Mouse (Mus musculus): ENCODE results near the gene Myo16. TPM values are rescaled to one million over a fixed set of nuclear protein-coding genes. Genes with fewer than 3 reads are reported as not detected.

Myo16 gene
- total RNA-seq, 4 experiments from 2014 or later = 18.7 to 22.9 (median 20.2) TPM

GRCm38 (mm10) chr8:10526616-10527015 lies 372.9 kb downstream of the Myo16 start:
- peak; percentile 51 to 63 for DNase-seq (ENCODE audit: low spot score in 2 of 2)

- peak; percentile 46 to 61 for DNase-seq (ENCODE audit: low spot score in 2 of 2)
These were observed 381.0 kb downstream of the Myo16 start for GRCm38 (mm10) chr8:10534619-10535286.

GRCm38 (mm10) chr8:10538319-10538718 lies 384.6 kb downstream of the Myo16 start:
- no peak for DNase-seq (ENCODE audit: low spot score in 2 of 2)

- DNase-seq (ENCODE audit: low spot score in 2 of 2) = no peak
These were observed 386.0 kb downstream of the Myo16 start for GRCm38 (mm10) chr8:10539665-10540064.

GRCm38 (mm10) chr8:10545890-10546289 lies 392.2 kb downstream of the Myo16 start:
- no peak for DNase-seq (ENCODE audit: low spot score in 2 of 2)

- no peak for DNase-seq (ENCODE audit: low spot score in 2 of 2)
These were observed 392.8 kb downstream of the Myo16 start for GRCm38 (mm10) chr8:10546519-10546918.

- DNase-seq (ENCODE audit: low spot score in 2 of 2) = no peak
These were observed 394.4 kb downstream of the Myo16 start for GRCm38 (mm10) chr8:10548003-10548584.

GRCm38 (mm10) chr8:10549434-10549833 lies 395.7 kb downstream of the Myo16 start:
- no peak for DNase-seq (ENCODE audit: low spot score in 2 of 2)

- no peak for DNase-seq (ENCODE audit: low spot score in 2 of 2)
These were observed 404.2 kb downstream of the Myo16 start for GRCm38 (mm10) chr8:10557961-10558360.

- DNase-seq (ENCODE audit: low spot score in 2 of 2) = no peak
These were observed 405.8 kb downstream of the Myo16 start for GRCm38 (mm10) chr8:10559479-10559878.

- DNase-seq (ENCODE audit: low spot score in 2 of 2) = no peak
These were observed 407.9 kb downstream of the Myo16 start for GRCm38 (mm10) chr8:10561616-10562015.

- no peak for DNase-seq (ENCODE audit: low spot score in 2 of 2)
These were observed 408.3 kb downstream of the Myo16 start for GRCm38 (mm10) chr8:10562046-10562445.

- DNase-seq (ENCODE audit: low spot score in 2 of 2) = no peak
These were observed 408.9 kb downstream of the Myo16 start for GRCm38 (mm10) chr8:10562636-10563035.

- DNase-seq (ENCODE audit: low spot score in 2 of 2) = no peak
These were observed 411.7 kb downstream of the Myo16 start for GRCm38 (mm10) chr8:10565231-10566029.

GRCm38 (mm10) chr8:10568448-10568847 lies 414.7 kb downstream of the Myo16 start:
- DNase-seq (ENCODE audit: low spot score in 2 of 2) = no peak

- DNase-seq (ENCODE audit: low spot score in 2 of 2) = peak; percentile 48 to 84
These were observed 420.4 kb downstream of the Myo16 start for GRCm38 (mm10) chr8:10574096-10574495.

- DNase-seq (ENCODE audit: low spot score in 2 of 2) = no peak
These were observed 421.5 kb downstream of the Myo16 start for GRCm38 (mm10) chr8:10575244-10575643.

GRCm38 (mm10) chr8:10586956-10587744 lies 433.4 kb downstream of the Myo16 start:
- DNase-seq (ENCODE audit: low spot score in 2 of 2) = no peak

GRCm38 (mm10) chr8:10589422-10589933 lies 435.8 kb downstream of the Myo16 start:
- no peak for DNase-seq (ENCODE audit: low spot score in 2 of 2)

- no peak for DNase-seq (ENCODE audit: low spot score in 2 of 2)
These were observed 439.2 kb downstream of the Myo16 start for GRCm38 (mm10) chr8:10592917-10593316.

GRCm38 (mm10) chr8:10596353-10596752 lies 442.6 kb downstream of the Myo16 start:
- DNase-seq (ENCODE audit: low spot score in 2 of 2) = no peak
